Mouse (Mus musculus): ENCODE measurements around the gene Cacna2d3.

DNA sequence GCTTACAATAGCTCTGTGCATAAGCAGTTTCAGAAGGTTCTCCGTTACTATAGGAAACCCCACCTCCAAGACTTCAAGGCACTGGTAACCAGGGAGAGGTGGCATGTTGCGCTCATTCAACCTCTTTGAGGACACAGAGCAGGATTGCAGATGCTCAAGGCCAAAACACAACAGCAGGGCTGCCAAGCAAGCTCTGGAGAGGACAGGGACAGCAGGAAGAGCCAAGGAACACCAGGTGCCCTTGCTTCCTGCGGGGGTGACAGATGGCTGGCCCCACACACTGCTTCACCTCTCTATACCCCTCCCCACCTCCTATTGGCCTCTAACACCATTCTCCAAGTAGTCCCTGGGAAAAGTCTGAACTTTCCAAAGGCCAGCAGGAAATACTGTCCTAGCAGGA lies 9.0 kb downstream of the Cacna2d3 start:
- no peak for TF ChIP-seq CTCF (conservative IDR thresholded peaks at IDR 0.05 in 1 of 2, IDR thresholded peaks at IDR 0.05 in 1 of 2; ENCODE audit: low read depth in 2 of 2, low read length in 2 of 2)
- TF ChIP-seq MAFK (IDR thresholded peaks at IDR 0.05; ENCODE audit: insufficient replicate concordance, low read length): no peak
- TF ChIP-seq POLR2A (IDR thresholded peaks at IDR 0.05; ENCODE audit: low read depth, low read length): no peak
- no peak for TF ChIP-seq TCF12 (IDR thresholded peaks at IDR 0.05; ENCODE audit: low read depth, low read length)
- TF ChIP-seq MYC (IDR thresholded peaks at IDR 0.05; ENCODE audit: low read depth, low read length): no peak
- TF ChIP-seq ETS1 (conservative IDR thresholded peaks at IDR 0.05; ENCODE audit: low read depth, low read length): no peak
- no peak for TF ChIP-seq GABPA (IDR thresholded peaks at IDR 0.05; ENCODE audit: insufficient replicate concordance, low read depth, low read length)
- no peak for TF ChIP-seq SMC3 (IDR thresholded peaks at IDR 0.05; ENCODE audit: low read depth, low read length)

Measured in CH12.LX (cell line).